In the genomic region with DNA sequence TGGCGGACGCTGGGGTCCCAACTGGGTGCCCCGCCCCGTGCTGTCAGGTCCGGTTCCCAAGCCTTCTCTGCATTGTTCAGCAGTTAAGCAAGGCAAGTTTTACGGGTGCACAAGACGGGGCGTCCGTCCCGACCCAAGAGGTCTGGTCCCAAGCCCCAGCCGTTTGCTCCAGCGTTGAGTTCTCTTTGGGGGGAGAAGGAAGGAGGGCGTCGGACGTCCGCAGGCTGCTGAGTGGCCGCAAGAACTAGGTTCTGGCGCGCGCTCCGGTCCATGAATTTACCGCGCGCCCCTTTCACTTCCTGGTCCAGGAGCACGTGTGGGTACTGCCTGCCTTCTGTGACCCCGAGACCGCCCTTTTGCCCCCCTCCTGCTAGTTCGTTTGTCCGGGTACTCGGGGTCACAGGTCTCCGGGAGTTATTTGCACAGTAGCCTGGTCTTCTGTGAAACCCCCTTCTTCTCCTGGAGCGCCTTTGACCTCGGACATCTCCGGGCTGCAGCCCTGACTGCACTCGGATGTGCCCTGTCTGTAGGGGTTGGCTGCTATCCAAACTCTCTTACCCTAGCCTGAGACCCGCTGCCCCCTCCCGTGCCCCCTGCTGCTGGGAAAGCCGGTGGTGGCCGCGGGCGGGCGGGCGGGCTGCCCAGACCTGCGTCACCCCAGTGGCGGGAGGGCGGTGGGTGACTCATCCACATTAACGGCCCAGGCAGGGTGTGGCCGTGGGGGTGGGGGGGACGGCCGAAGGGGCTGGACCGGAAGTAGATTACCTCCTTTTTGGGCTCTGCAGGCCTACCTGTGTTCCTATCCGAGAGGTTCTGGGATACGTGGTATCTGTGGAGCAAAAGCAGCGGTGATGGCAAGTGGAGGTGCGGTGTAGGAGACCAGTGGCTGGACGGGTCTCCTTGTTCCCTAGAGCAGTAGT, we compare ENCODE assay signal across 8 mouse cellular contexts. TPM values are rescaled to one million over a fixed set of nuclear protein-coding genes. Genes with fewer than 3 reads are reported as not detected.
DNase-seq lines count a peak whose midpoint lies in the region; TF ChIP-seq lines count a peak whose summit lies in the region.

No protein-coding gene starts in this region.

- peak overlapping the region; percentile 56 for H3K4me3 ChIP-seq in layer of hippocampus, adult 2 months
- H3K4me3 ChIP-seq in heart, embryonic 10.5 days, result peak overlapping the region; percentile 79

- peaks cover 36% of the 10 kb centered on the region for H3K36me3 ChIP-seq in heart, embryonic 10.5 days

- under 1% methylated on average over 56 of the region's 56 CpGs for WGBS in heart, embryonic 10.5 days

- H3K27me3 ChIP-seq in heart, embryonic 10.5 days (ENCODE audit: insufficient read depth, poor library complexity, severe bottlenecking), result peaks cover 11% of the 10 kb centered on the region

- H3K9me3 ChIP-seq in heart, embryonic 10.5 days, result no peaks in the 10 kb centered on the region

- H3K27ac ChIP-seq in layer of hippocampus, adult 2 months, result peak overlapping the region; percentile 71
- peak overlapping the region; percentile 92 for H3K27ac ChIP-seq in heart, embryonic 10.5 days

- H3K4me1 ChIP-seq in heart, embryonic 10.5 days, result peaks cover 80% of the 10 kb centered on the region

- DNase-seq in layer of hippocampus, adult 2 months (ENCODE audit: low spot score in 2 of 2), result no peak
- DNase-seq in layer of hippocampus, postnatal 25 days (ENCODE audit: extremely low spot score in 1 of 2, low spot score in 1 of 2), result no peak
- DNase-seq in embryo, embryonic 10.5 days (ENCODE audit: low spot score), result peak; percentile 54
- peak; percentile 88 for DNase-seq in heart, embryonic 10.5 days (ENCODE audit: low spot score)
- peak; percentile 85 for DNase-seq in kidney, adult 9 months
- DNase-seq in lung, postnatal 14 days, result peak; percentile 82
- DNase-seq in spleen, postnatal 10 days (ENCODE audit: low spot score in 2 of 2), result peak; percentile 43 to 56
- no peak for DNase-seq in layer of hippocampus, postnatal 14 days (ENCODE audit: low spot score in 2 of 2)

- TF ChIP-seq CTCF in layer of hippocampus, adult 2 months (conservative IDR thresholded peaks at IDR 0.05), result no peak

RNA-seq across cellular contexts. Expression of gene Tagln2, which starts 0.9 kb away (rescaled TPM):
- total RNA-seq in layer of hippocampus, adult 2 months (2021), result 10 to 100 TPM in 1 of 2 experiments, 1 to 10 TPM in 1; 7.9 to 13.1 TPM
- 10 to 100 TPM; 10.4 to 12.1 TPM for total RNA-seq in layer of hippocampus, postnatal 25 days (2021)
- polyA plus RNA-seq in heart, embryonic 10.5 days (2016; fragmentation: Nextera tagmentation; extraction: Ambion mirVana), result 276 and 315 TPM in 2 replicates
- total RNA-seq in layer of hippocampus, postnatal 14 days (2021), result 10 to 100 TPM; 14.1 to 15.6 TPM

RNA-seq across cellular contexts. Expression of gene Igsf9, which starts 19.1 kb away (rescaled TPM):
- 1 to 10 TPM; 5.7 to 9.2 TPM for total RNA-seq in layer of hippocampus, adult 2 months (2021)
- 1 to 10 TPM; 5.6 to 8.2 TPM for total RNA-seq in layer of hippocampus, postnatal 25 days (2021)
- polyA plus RNA-seq in heart, embryonic 10.5 days (2016; fragmentation: Nextera tagmentation; extraction: Ambion mirVana), result 13.7 and 37.5 TPM in 2 replicates
- 1 to 10 TPM; 7.2 to 8.9 TPM for total RNA-seq in layer of hippocampus, postnatal 14 days (2021)

RNA-seq across cellular contexts. Expression of gene Cfap45, which starts 19.9 kb away (rescaled TPM):
- total RNA-seq in layer of hippocampus, adult 2 months (2021), result 1 to 10 TPM; 4.2 to 4.8 TPM
- total RNA-seq in layer of hippocampus, postnatal 25 days (2021), result 1 to 10 TPM; 3.1 to 3.9 TPM
- polyA plus RNA-seq in heart, embryonic 10.5 days (2016; fragmentation: Nextera tagmentation; extraction: Ambion mirVana), result 1.7 and 2.4 TPM in 2 replicates
- 1 to 10 TPM; 2.7 to 4.4 TPM for total RNA-seq in layer of hippocampus, postnatal 14 days (2021)

RNA-seq across cellular contexts. Expression of gene Slamf9, which starts 25.6 kb away (rescaled TPM):
- under 1 TPM in 1 of 2 experiments, not detected in 1; 0.38 TPM for total RNA-seq in layer of hippocampus, adult 2 months (2021)
- not detected for total RNA-seq in layer of hippocampus, postnatal 25 days (2021)
- polyA plus RNA-seq in heart, embryonic 10.5 days (2016; fragmentation: Nextera tagmentation; extraction: Ambion mirVana), result 0.92 and 1.1 TPM in 2 replicates
- not detected for total RNA-seq in layer of hippocampus, postnatal 14 days (2021)

RNA-seq across cellular contexts. Expression of gene Vsig8, which starts 55.0 kb away (rescaled TPM):
- total RNA-seq in layer of hippocampus, adult 2 months (2021), result under 1 TPM; 0.41 to 0.61 TPM
- total RNA-seq in layer of hippocampus, postnatal 25 days (2021), result under 1 TPM; 0.39 to 0.56 TPM
- 0.12 TPM in 1 of 2 replicates, not detected in the other for polyA plus RNA-seq in heart, embryonic 10.5 days (2016; fragmentation: Nextera tagmentation; extraction: Ambion mirVana)
- under 1 TPM; 0.71 to 0.74 TPM for total RNA-seq in layer of hippocampus, postnatal 14 days (2021)

Comparison
In these comparisons a context has a peak if more than half of its experiments do, and no peak if none do; other contexts are left out.
1. DNase-seq: peak in embryo, embryonic 10.5 days (single experiment), heart, embryonic 10.5 days (single experiment), kidney, adult 9 months (single experiment), lung, postnatal 14 days (single experiment) and spleen, postnatal 10 days (2 of 2); none in layer of hippocampus, adult 2 months (0 of 2), layer of hippocampus, postnatal 25 days (0 of 2) and layer of hippocampus, postnatal 14 days (0 of 2).